Mouse (Mus musculus) MEL (cell line): Measurements from ENCODE around the gene Cdh23. TPM values are rescaled to one million over a fixed set of nuclear protein-coding genes. Genes with fewer than 3 reads are reported as not detected.

Experiments
- DNase-seq: peaks from one replicate; pipeline ENCODE4 v3.0.0; 2011; ENCODE audit warnings: low read depth, low spot score
- H3K27ac ChIP-seq: 2 replicates; pipeline ENCODE4 v1.5.1; 2012; ENCODE audit warnings: low read depth, mild to moderate bottlenecking, control low read depth, low read length, moderate library complexity; ENCODE audit not compliant: control insufficient read depth
- H3K27me3 ChIP-seq, 2 experiments: fragments of 150-350 bp in 1 of 2; sonication (generic) in 1 of 2; 2 replicates each; pipeline ENCODE4 v1.6.1; 2012; ENCODE audit warnings: low read length in 2 of 2, mild to moderate bottlenecking in 2 of 2, improper control_type of control experiment in 1 of 2, moderate library complexity in 1 of 2; ENCODE audit not compliant: insufficient read depth in 2 of 2, control insufficient read depth in 1 of 2
- H3K36me3 ChIP-seq, 2 experiments: 2 replicates each; pipeline ENCODE4 v1.6.1; 2012 to 2014; ENCODE audit warnings: low read length in 2 of 2, improper control_type of control experiment in 1 of 2, inconsistent platforms in 1 of 2, mild to moderate bottlenecking in 1 of 2; ENCODE audit not compliant: insufficient read depth in 2 of 2, control insufficient read depth in 1 of 2
- H3K4me1 ChIP-seq, 2 experiments: fragments of 150-350 bp in 1 of 2; sonication (generic) in 1 of 2; 2 replicates each; pipeline ENCODE4 v1.6.1; 2012; ENCODE audit warnings: low read length in 2 of 2, improper control_type of control experiment in 1 of 2, mild to moderate bottlenecking in 1 of 2; ENCODE audit not compliant: insufficient read depth in 2 of 2, control insufficient read depth in 1 of 2
- H3K4me3 ChIP-seq, 2 experiments: fragments of 150-350 bp in 1 of 2; sonication (generic) in 1 of 2; 2 replicates each; pipeline ENCODE4 v1.5.1; 2012; ENCODE audit warnings: low read depth in 2 of 2, low read length in 2 of 2, mild to moderate bottlenecking in 2 of 2, moderate library complexity in 2 of 2, control low read depth in 1 of 2, improper control_type of control experiment in 1 of 2; ENCODE audit not compliant: control insufficient read depth in 1 of 2, insufficient read depth in 1 of 2
- H3K79me2 ChIP-seq: 2 replicates; pipeline ENCODE4 v1.6.1; 2012; ENCODE audit warnings: mild to moderate bottlenecking, low read length, moderate library complexity; ENCODE audit not compliant: control insufficient read depth, poor library complexity, insufficient read depth
- H3K9ac ChIP-seq: 2 replicates; pipeline ENCODE4 v1.6.1; 2012; ENCODE audit warnings: low read depth, mild to moderate bottlenecking, control low read depth, low read length, moderate library complexity; ENCODE audit not compliant: control insufficient read depth, poor library complexity, severe bottlenecking
- H3K9me3 ChIP-seq: fragments of 150-350 bp; sonication (generic); replicated peaks from 2 replicates; pipeline ENCODE4 v1.6.1; 2012; ENCODE audit warnings: mild to moderate bottlenecking, low read length, improper control_type of control experiment, moderate library complexity; ENCODE audit not compliant: insufficient read depth
- BHLHE40 ChIP-seq: IDR thresholded peaks from 2 replicates; pipeline ENCODE4 v1.6.1; 2012; ENCODE audit warnings: low read depth, mild to moderate bottlenecking, inconsistent platforms, low read length, improper control_type of control experiment, borderline replicate concordance
- CHD1 ChIP-seq: IDR thresholded peaks from 2 replicates; pipeline ENCODE4 v1.6.1; 2012; ENCODE audit warnings: low read depth, mild to moderate bottlenecking, inconsistent platforms, low read length, improper control_type of control experiment
- CHD2 ChIP-seq: IDR thresholded peaks from 2 replicates; pipeline ENCODE4 v1.6.1; 2011; ENCODE audit warnings: low read length, improper control_type of control experiment
- E2F4 ChIP-seq: IDR thresholded peaks from 2 replicates; pipeline ENCODE4 v1.6.1; 2011; ENCODE audit warnings: low read depth, low read length, improper control_type of control experiment, borderline replicate concordance
- GATA1 ChIP-seq: IDR thresholded peaks from 2 replicates; pipeline ENCODE4 v1.6.1; 2011; ENCODE audit warnings: low read depth, low read length, improper control_type of control experiment
- HCFC1 ChIP-seq: IDR thresholded peaks from 2 replicates; pipeline ENCODE4 v1.6.1; 2012; ENCODE audit warnings: low read depth, mild to moderate bottlenecking, inconsistent platforms, low read length, improper control_type of control experiment, moderate library complexity
- MAX ChIP-seq: IDR thresholded peaks from 2 replicates; pipeline ENCODE4 v1.6.1; 2011; ENCODE audit warnings: low read length, improper control_type of control experiment
- MAZ ChIP-seq: IDR thresholded peaks from 2 replicates; pipeline ENCODE4 v1.6.1; 2012; ENCODE audit warnings: low read depth, mild to moderate bottlenecking, inconsistent platforms, low read length, improper control_type of control experiment
- MXI1 ChIP-seq: IDR thresholded peaks from 2 replicates; pipeline ENCODE4 v1.6.1; 2011; ENCODE audit warnings: mild to moderate bottlenecking, low read depth, low read length, improper control_type of control experiment
- MYB ChIP-seq: IDR thresholded peaks from 2 replicates; pipeline ENCODE4 v1.6.1; 2011; ENCODE audit warnings: mild to moderate bottlenecking, low read depth, low read length, improper control_type of control experiment
- MYC ChIP-seq: IDR thresholded peaks from 2 replicates; pipeline ENCODE4 v1.6.1; 2011; ENCODE audit warnings: low read depth, mild to moderate bottlenecking, low read length, improper control_type of control experiment, moderate library complexity
- NRF1 ChIP-seq: IDR thresholded peaks from 2 replicates; pipeline ENCODE4 v1.6.1; 2014; ENCODE audit warnings: low read depth, mild to moderate bottlenecking, inconsistent platforms, low read length, improper control_type of control experiment, moderate library complexity; ENCODE audit not compliant: poor library complexity, insufficient read depth, severe bottlenecking
- POLR2A ChIP-seq, 2 experiments: IDR thresholded peaks; 2 replicates each; pipeline ENCODE4 v1.6.1; 2011 to 2012; ENCODE audit warnings: low read length in 2 of 2, mild to moderate bottlenecking in 2 of 2, control low read depth in 1 of 2, improper control_type of control experiment in 1 of 2, low read depth in 1 of 2, moderate library complexity in 1 of 2; ENCODE audit not compliant: control insufficient read depth in 1 of 2, insufficient read depth in 1 of 2, poor library complexity in 1 of 2
- POLR2AphosphoS2 ChIP-seq: IDR thresholded peaks from 2 replicates; pipeline ENCODE4 v1.6.1; 2011; ENCODE audit warnings: low read length, improper control_type of control experiment
- POLR2AphosphoS5 ChIP-seq: IDR thresholded peaks from 2 replicates; pipeline ENCODE4 v1.6.1; 2012; ENCODE audit warnings: low read depth, borderline replicate concordance, mild to moderate bottlenecking, inconsistent platforms, low read length, moderate library complexity, mixed read lengths
- TAL1 ChIP-seq: IDR thresholded peaks from 2 replicates; pipeline ENCODE4 v1.6.1; 2012; ENCODE audit warnings: mild to moderate bottlenecking, inconsistent platforms, low read length, moderate library complexity, mixed read lengths
- TBP ChIP-seq: IDR thresholded peaks from 2 replicates; pipeline ENCODE4 v1.8.0; 2011; ENCODE audit warnings: low read depth, low read length, improper control_type of control experiment
- TCF12 ChIP-seq: IDR thresholded peaks from 2 replicates; pipeline ENCODE4 v1.6.1; 2014; ENCODE audit warnings: low read depth, mild to moderate bottlenecking, inconsistent platforms, low read length, improper control_type of control experiment, moderate library complexity
- UBTF ChIP-seq: IDR thresholded peaks from 2 replicates; pipeline ENCODE4 v1.6.1; 2012; ENCODE audit warnings: low read depth, mild to moderate bottlenecking, inconsistent platforms, low read length, improper control_type of control experiment, moderate library complexity, borderline replicate concordance; ENCODE audit not compliant: insufficient read depth
- USF1 ChIP-seq: IDR thresholded peaks from 2 replicates; pipeline ENCODE4 v1.6.1; 2014; ENCODE audit warnings: low read depth, mild to moderate bottlenecking, inconsistent platforms, low read length, improper control_type of control experiment, moderate library complexity
- ZKSCAN1 ChIP-seq: IDR thresholded peaks from 2 replicates; pipeline ENCODE4 v1.6.1; 2012; ENCODE audit warnings: low read depth, mild to moderate bottlenecking, inconsistent platforms, low read length, improper control_type of control experiment, moderate library complexity
- ZMIZ1 ChIP-seq: IDR thresholded peaks from 2 replicates; pipeline ENCODE4 v1.6.1; 2012; ENCODE audit warnings: low read depth, mild to moderate bottlenecking, inconsistent platforms, low read length, improper control_type of control experiment, moderate library complexity
- polyA plus RNA-seq, 2 experiments: library from polyadenylated mRNA; stranded (reverse) in 1 of 2; unstranded in 1 of 2; fragments of >175 nt in 1 of 2; fragments of >200 nt in 1 of 2; gene quantifications; 2 replicates each; pipeline versions ENCODE4 v1.2.1 to v1.2.4; 2012; ENCODE audit warnings: low replicate concordance in 2 of 2, low read depth in 1 of 2; ENCODE audit not compliant: insufficient read length in 2 of 2, insufficient read depth in 1 of 2, missing spikeins in 1 of 2
- total RNA-seq: library from RNA; depleted of rRNA; stranded (reverse); fragments of 300-350 nt; gene quantifications from 2 replicates; pipeline ENCODE4 v1.2.3, GENCODE M21; 2012

Cdh23 gene
- total and polyA plus RNA-seq, 3 experiments, result 0.04 TPM; not detected in 2

GRCm38 (mm10) chr10:60361615-60362309 is 334.5 kb downstream of the Cdh23 start:
- Histone ChIP-seq H3K36me3 (no peaks in the 10 kb centered on the region), H3K27me3 (no peaks in the 10 kb centered on the region), H3K9ac (no peak overlapping the region), H3K4me3 (no peak overlapping the region), H3K27ac (no peak overlapping the region), H3K79me2 (no peaks in the 10 kb centered on the region), H3K9me3 (no peaks in the 10 kb centered on the region), H3K4me1 (no peaks in the 10 kb centered on the region)
- TF ChIP-seq CHD2 (no peak), BHLHE40 (no peak), POLR2A (IDR thresholded peaks at IDR 0.05; ENCODE audit: control insufficient read depth in 1 of 2, insufficient read depth in 1 of 2, low read depth in 1 of 2, low read length in 2 of 2, poor library complexity in 1 of 2) (no peak), NRF1 (no peak), HCFC1 (no peak), MAZ (no peak), MXI1 (no peak), TBP (no peak), GATA1 (no peak), UBTF (no peak), CHD1 (no peak), TCF12 (no peak)
- no peak for DNase-seq

GRCm38 (mm10) chr10:60358776-60359175 is 337.5 kb downstream of the Cdh23 start:
- no peaks in the 10 kb centered on the region for H3K9me3 ChIP-seq
- no peaks in the 10 kb centered on the region for H3K79me2 ChIP-seq
- no peak for DNase-seq
- no peaks in the 10 kb centered on the region for H3K36me3 ChIP-seq
- no peak overlapping the region for H3K4me3 ChIP-seq
- H3K27me3 ChIP-seq, result no peaks in the 10 kb centered on the region
- no peaks in the 10 kb centered on the region for H3K4me1 ChIP-seq
- H3K9ac ChIP-seq, result no peak overlapping the region
- TF ChIP-seq MYB (no peak), E2F4 (no peak), POLR2AphosphoS5 (no peak), USF1 (no peak), TAL1 (no peak), POLR2A (IDR thresholded peaks at IDR 0.05; ENCODE audit: control insufficient read depth in 1 of 2, insufficient read depth in 1 of 2, low read depth in 1 of 2, low read length in 2 of 2, poor library complexity in 1 of 2) (no peak), ZMIZ1 (no peak), POLR2AphosphoS2 (no peak), TBP (no peak), TCF12 (no peak), MYC (no peak), NRF1 (no peak), MAX (no peak), ZKSCAN1 (no peak)
- H3K27ac ChIP-seq, result no peak overlapping the region
